Mouse (Mus musculus): Measurements from ENCODE around the gene Pfdn6.
"Not testable (repeated sequence)": the region's sequence is repeated elsewhere in the genome, so short reads cannot be mapped to it uniquely, and the experiment has no call there.

Pfdn6 gene

GRCm38 (mm10) chr17:33915671-33916250 is 24.4 kb downstream of the Pfdn6 start, which contains the start of the genes Tapbp and Zbtb22:
Gene Tapbp, plus strand, starts transcription at chr17:33915899.
Gene Zbtb22, plus strand, starts transcription at chr17:33915904.
- DNase-seq (ENCODE audit: low spot score) = peak; percentile 99

GRCm38 (mm10) chr17:33914969-33915391 is 25.2 kb downstream of the Pfdn6 start:
- no peak for DNase-seq (ENCODE audit: low spot score)

DNA sequence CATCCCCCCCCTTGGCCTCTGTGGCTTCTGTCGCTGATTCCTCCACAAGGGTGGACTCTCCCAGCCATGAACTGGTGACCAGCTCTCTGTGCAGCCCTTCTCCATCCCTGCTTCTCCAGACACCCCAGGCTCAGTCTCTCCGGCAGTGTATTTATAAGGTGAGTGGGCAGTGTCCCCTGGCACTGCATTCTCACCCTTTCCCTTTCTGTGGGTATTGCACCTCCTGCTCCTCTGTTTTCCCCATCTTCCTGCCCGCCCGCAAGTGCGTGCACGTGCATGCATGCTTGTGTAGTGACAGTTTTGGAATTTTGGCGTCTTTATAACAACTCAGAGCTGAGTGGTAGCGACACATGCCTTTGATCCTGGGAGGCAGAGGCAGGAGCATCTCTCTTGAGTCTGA is 26.2 kb downstream of the Pfdn6 start:
- DNase-seq (ENCODE audit: low spot score) = no peak

DNA sequence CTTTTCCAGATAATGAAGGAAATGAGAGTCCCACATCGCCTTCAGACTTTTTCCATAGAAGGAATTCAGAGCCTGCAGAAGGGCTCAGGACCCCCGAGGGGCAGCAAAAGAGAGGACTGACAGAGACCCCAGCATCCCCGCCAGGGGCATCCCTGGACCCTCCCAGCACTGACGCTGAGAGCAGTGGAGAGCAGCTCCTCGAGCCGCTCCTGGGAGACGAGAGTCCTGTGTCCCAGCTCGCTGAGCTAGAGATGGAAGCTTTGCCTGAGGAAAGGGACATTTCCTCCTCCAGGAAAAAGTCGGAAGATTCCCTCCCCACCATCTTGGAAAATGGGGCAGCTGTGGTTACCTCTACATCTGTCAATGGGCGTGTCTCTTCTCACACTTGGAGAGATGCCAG is 26.9 kb downstream of the Pfdn6 start:
- no peak for DNase-seq (ENCODE audit: low spot score)

DNA sequence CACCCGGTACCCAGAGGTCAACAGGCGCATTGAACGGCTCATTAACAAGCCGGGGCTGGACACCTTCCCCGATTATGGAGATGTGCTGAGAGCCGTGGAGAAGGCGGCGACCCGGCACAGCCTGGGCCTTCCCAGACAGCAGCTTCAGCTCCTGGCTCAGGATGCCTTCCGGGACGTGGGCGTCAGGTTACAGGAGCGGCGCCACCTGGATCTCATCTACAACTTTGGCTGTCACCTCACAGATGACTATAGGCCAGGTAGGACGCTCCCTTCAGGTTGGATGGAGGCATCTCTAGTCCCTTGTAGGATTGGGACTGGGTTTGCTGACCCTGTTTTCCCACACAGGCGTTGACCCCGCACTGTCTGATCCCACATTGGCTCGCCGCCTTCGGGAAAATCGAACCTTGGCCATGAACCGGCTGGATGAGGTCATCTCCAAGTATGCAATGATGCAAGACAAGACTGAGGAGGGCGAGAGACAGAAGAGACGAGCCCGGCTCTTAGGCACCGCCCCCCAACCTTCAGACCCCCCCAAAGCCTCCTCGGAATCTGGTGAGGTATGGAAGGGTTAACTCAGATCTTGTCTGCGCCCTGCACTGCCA is 28.2 kb downstream of the Pfdn6 start:
- DNase-seq (ENCODE audit: low spot score) = no peak

- no peak for DNase-seq (ENCODE audit: low spot score)
Observed at GRCm38 (mm10) chr17:33911052-33911812, 28.9 kb downstream of the Pfdn6 start.

DNA sequence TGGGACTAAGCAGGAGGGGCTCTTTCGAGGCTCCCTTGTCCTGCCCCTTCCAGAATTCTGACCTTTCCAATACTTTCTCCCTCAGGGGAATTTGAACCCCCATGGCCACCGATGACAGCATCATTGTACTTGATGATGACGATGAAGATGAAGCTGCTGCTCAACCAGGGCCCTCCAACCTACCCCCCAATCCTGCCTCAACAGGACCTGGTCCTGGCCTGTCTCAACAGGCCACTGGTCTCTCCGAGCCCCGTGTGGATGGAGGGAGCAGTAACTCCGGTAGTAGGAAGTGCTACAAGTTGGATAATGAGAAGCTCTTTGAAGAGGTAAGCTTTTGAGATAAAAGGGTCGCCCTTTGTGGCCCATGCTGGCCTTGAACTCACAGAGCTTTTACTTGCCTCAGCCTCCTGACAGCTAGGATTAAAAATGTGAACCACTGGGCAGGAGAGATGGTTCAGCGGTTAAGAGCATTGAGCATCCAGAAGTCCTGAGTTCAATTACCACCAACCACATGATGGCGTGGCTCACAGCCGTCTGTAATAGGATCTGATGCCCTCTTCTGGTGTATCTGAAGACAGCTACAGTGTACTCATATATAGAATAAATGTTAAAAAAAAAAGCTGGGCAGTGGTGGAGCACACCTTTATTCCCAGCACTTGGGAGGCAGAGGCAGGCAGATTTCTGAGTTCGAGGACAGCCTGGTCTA is 29.6 kb downstream of the Pfdn6 start:
- peak; percentile 53 for DNase-seq (ENCODE audit: low spot score)

DNA sequence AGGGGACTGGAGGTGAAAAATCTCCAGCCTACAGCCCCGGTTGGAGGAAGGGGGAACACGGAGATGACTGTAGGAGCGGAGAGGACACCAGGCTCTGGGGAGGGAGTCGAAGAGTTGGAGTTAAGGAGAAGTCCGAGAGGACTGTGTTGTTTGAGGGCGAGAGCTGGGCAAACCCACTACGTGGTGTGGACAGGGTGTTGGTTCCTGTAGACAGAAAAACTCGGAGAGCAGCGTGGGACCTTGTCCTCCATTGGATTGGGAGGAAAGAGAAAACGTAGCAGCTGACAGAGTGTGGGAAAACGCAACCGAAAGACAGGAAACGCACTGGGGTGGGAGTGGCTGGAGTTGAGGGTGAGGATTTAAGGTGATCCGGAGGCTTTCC is 30.3 kb downstream of the Pfdn6 start:
- peak; percentile 65 for DNase-seq (ENCODE audit: low spot score)

DNA sequence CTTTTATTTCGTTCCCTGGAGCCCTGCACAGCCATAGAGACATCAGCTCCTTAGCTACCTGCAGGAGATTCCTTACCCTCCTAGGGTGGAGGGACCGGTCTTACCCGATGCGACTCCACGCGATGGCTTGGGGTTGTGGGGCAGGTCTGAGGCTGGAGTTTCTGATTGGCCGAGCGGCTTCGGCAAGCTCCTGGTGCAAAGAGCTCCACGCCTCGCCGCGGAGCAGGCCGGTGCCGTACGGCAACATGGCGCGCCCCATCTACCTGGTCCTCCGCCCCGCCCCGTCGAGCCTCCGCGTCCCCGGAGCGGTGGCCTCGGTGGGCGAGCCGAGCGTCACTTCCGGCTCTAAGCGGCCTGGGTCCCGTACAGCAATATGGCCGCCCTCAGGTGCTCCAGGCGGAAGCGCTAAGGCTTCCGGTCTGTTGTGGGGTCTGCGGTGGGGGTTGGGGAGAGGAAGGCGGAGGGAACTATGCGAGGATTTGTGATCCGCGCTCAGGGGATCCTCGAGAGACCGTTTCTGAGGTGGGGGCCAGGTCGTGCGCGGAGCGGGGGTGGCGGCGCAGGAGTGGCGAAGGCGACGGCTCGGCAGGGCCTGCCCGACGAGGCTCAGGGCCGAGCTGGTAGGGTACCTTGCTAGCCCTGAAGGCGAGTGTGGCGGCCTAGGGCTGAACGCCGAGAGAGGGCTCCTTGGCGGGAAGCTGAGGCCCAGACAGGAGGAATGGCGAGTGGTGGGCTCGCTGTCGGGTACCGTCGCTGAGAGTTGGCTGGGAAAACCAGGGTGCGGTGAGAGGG is 30.9 kb downstream of the Pfdn6 start, which contains the start of gene Daxx:
Gene Daxx (plus strand): TSS at position 338 of the 792 bp plus-strand sequence.
- DNase-seq (ENCODE audit: low spot score) = peak; percentile 99

DNA sequence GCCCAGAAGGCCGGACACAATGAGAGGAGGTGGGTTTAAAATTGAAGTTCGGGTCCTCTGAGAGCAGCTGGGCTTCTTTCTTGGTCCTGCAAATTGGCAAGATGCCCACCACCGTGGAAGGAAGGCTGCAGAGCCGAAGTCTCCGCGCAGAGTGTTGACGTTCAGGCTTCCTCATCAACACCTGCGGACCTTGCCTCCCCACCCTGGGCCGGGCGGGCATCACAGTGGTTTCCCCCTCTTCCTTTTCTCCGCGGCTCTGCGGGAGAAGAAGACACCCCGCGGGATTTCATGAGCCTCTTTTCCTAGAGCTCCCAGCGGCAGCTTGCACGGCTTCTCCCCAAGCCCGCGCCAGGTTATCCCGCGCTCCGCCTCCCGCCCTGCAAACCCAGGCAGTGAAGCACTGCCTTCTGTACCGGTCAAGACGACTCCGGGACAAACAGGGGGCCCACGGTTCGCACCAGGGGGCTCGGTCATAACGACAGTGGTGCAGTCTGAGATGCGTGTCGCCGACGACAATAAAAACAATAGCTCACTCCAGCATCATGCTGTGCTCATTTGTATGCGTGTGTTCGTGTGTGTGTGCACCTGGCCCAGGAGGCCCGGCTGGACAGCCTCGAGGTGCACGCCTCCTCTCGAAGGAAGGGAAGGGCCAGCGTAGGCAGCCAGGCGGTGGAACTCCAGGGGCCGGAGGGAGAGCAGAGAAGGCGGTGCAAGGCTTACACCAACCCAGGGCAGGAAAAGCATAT is 31.6 kb downstream of the Pfdn6 start:
- peak; percentile 72 for DNase-seq (ENCODE audit: low spot score)

DNA sequence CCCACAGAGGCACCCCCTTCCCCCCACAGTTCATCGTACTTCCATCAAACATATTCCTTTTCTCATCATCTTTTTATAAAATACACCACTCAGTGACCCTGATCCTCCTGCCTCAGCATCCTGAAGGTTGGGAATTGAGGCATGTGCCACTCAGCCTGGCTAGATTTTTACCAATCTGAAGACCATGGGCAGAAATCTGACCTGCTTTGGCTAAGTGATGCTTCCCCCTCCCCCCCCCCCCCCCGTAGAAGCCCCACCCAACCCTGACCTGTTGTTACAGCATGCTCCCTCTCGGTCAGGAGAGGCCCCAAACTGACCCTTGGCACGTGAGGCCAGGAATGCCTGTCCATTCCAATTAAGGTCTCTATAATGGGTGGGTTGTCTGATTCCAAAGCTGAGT is 35.3 kb downstream of the Pfdn6 start, which contains the start of gene Platr17:
Gene Platr17 (plus strand): TSS at position 301 of the 400 bp plus-strand sequence.
- DNase-seq (ENCODE audit: low spot score) = not testable (repeated sequence)

GRCm38 (mm10) chr17:33903911-33904651 is 36.1 kb downstream of the Pfdn6 start:
- not testable (repeated sequence) for DNase-seq (ENCODE audit: low spot score)

- no peak for DNase-seq (ENCODE audit: low spot score)
Observed at GRCm38 (mm10) chr17:33902491-33902890, 37.7 kb downstream of the Pfdn6 start.

DNA sequence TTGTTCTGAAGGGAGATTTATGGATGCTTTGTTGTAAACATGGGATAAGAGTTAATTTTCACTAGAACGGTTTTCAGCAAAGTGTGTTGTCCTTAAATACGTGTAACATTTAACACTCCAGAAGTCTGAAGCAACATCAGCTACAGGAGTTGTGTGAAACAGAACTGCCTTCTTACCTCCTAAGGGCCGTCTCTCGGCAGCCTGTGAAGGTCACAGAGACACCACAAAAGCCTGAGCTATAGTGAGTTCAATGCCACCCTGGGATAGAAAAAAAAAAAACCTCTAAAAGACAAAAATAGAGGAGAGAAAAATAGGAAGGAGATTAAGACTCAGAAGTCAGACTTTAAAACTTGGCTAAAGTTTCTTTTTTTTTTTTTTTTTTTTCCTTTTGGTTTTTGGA is 38.1 kb downstream of the Pfdn6 start:
- no peak for DNase-seq (ENCODE audit: low spot score)

- no peak for DNase-seq (ENCODE audit: low spot score)
Observed at GRCm38 (mm10) chr17:33901653-33902052, 38.5 kb downstream of the Pfdn6 start.

- DNase-seq (ENCODE audit: low spot score) = no peak
Observed at GRCm38 (mm10) chr17:33900989-33901314, 39.2 kb downstream of the Pfdn6 start.

- peak; percentile 34 for DNase-seq (ENCODE audit: low spot score)
Observed at GRCm38 (mm10) chr17:33900281-33900988, 39.7 kb downstream of the Pfdn6 start.

- DNase-seq (ENCODE audit: low spot score) = no peak
Observed at GRCm38 (mm10) chr17:33899642-33900041, 40.5 kb downstream of the Pfdn6 start.

GRCm38 (mm10) chr17:33898193-33898592 is 42.0 kb downstream of the Pfdn6 start:
- not testable (repeated sequence) for DNase-seq (ENCODE audit: low spot score)

Measured in MN1 (cell line).